Mouse (Mus musculus): ENCODE data around the gene Lrrc14b.

Lrrc14b gene

DNA sequence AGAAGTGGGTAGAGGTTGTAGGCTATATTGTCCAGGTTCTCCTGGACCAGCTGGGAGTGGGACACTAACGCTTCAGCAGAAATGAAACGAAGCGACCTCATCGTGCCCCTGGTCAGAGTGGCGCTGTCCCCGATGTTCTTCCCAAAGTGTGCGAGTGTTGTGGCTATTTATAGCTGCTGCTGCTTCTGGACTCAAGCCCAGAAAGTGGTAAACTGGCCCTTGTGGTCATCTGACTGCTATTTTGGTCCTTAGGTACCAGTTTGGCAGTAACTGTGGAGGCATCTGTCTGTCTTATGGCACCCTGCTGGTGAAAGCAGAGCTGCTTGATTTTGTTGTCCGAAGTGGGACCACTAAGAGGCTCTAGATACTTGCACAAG, at the start of gene Lrrc14b:
Gene Lrrc14b, minus strand, starts transcription at position 147 of the 377 bp plus-strand sequence.
- no peak for DNase-seq

DNA sequence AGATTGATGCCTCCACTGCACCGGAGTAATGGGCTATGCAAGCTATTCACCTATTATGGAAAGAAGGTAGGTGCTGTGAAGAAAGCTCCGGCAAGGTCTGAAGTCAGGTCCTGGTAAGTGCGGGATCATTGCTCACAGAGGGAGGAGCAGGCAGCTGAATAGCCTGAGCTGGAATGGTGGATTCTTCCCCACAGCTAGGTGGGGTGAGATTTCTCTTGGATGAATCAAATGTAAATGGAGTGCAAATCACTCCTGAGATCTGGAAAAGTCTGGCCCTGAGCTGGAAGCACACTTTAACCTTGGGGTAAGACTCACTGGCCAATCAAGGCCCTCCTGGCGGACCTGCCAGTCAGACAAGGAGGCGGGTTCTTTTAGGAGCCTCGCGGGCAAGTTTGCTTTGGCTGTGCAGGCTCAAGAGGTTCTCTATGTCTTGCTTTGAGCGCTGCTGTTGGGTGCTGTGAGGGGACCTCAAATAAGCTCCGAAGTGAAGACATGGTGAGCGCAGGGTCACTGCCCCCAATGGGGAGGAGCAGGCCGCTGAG, 35.6 kb upstream of the Lrrc14b start, which contains the start of gene Ftl1-ps1:
Gene Ftl1-ps1, plus strand, starts transcription at position 397 of the 542 bp plus-strand sequence.
- no peak for DNase-seq

DNA sequence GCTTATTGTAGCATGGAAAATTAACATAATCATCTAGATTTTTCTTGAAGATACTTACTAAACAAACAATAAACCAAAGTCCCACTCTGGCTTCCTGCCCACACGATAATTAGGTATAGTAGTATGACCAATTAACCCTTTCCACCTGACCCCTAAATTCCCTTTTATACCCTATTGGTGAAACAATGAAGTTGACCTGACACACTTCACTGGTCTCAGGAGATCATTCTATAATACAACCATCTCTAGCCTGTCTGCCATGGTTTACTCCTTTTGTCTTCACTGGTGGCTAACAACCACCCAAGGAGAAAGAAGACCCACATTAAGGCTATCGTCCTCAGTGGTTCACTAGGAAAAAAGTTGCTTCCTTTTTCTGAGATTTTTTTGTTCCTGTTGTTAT, 27.4 kb upstream of the Lrrc14b start:
- no peak for DNase-seq

DNA sequence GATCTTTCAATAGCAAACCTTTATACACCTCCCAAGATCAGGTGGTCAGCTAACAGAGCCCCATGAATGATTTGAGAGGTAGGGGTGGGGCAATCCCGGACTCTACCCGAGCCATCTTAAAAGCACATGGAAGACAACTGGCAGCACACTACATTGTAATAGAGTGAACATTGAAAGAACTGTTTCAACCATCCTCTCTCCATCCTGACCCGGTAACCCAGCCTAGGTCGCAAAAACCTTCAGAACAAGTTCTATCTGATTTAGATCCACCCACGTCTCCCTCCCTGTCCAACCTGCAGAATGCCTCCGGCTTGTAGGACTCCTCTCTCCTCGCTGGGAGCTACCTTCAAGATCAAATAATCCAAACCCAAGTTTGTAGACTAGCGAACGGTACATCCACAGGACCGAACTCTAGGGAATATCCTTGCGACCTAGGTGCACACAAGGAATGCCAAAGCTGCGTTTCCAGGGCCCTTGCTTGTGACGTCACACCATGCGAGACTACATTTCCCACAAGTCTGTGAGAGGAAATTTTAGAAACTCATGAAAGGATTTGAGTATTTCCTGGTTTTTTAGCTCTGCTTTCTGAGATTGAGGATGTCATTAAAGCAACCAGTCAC, 26.7 kb upstream of the Lrrc14b start, which contains the start of gene Zfp72:
Gene Zfp72, minus strand, starts transcription at position 466 of the 620 bp plus-strand sequence.
- peak; percentile 72 for DNase-seq

DNA sequence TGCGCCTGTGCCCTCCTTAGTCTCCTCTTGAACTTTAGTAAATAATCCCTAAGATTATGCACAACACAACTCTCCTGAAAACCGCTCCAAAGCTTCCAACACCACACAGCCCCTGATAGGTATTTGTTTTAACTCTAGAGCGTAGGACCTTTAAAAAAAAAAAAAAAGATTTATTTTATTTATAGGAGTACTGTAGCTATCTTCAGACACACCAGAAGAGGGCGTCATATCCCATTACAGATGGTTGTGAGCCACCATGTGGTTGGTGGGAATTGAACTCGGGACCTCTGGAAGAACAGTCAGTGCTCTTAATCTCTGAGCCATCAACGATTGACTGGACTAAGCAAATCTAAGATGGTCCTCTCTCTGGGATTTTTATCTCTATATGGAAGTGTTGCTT, 25.9 kb upstream of the Lrrc14b start:
- no peak for DNase-seq

DNA sequence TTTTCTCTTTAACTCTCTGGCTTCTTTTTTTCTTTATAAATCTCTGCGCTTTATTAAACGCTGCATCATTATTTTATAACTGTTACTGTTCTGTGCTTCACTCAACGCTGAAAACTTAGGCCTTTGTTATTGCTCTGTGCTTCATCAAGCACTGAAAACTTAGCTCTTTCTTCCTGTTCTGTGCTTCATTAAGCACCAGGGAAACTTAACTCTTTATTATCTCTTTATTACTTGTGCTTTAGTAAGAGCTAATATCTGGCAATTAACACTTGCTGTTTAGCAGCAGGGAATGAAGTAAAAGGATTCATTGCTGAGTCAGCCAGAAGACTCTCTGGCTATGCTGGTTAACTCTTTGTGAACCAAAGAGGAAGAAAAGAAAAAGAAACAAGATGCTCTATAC, 18.5 kb upstream of the Lrrc14b start:
- DNase-seq: no peak

DNA sequence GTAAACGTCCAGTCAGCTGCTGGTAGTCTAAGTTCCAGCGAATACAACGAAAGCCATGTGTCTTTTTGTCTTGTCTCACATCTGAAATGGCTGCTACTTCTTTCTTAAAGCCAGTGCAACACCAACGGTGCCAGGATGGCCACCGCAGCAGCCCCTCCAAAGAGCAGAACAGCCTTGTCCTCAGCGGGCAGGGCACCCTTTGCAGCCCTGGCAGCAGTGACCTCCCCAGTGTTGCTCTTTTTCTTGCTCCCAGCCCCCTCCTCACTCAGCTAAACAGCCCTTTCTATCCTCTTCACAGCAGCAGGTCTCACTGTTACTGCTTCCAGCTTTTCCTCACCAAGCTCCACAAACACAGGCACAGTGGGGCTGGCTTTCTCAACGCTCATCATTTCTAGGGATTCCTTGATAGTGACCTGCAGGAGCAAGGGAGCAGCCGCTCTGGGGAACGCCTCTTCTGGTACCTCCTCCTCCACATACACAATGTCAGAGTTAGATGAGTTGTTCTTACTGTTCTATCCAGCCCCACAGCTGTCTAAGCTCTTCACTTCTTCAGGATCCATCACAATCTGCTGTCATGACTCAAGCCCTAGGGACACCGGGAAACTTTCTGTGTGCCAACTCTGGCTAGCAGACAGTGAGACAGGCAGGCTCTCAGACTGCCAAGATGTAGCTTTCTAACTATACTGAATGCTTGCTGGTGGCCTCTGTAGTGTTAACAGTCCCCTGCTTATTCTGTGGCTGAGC, 17.9 kb upstream of the Lrrc14b start:
- no peak for DNase-seq

DNA sequence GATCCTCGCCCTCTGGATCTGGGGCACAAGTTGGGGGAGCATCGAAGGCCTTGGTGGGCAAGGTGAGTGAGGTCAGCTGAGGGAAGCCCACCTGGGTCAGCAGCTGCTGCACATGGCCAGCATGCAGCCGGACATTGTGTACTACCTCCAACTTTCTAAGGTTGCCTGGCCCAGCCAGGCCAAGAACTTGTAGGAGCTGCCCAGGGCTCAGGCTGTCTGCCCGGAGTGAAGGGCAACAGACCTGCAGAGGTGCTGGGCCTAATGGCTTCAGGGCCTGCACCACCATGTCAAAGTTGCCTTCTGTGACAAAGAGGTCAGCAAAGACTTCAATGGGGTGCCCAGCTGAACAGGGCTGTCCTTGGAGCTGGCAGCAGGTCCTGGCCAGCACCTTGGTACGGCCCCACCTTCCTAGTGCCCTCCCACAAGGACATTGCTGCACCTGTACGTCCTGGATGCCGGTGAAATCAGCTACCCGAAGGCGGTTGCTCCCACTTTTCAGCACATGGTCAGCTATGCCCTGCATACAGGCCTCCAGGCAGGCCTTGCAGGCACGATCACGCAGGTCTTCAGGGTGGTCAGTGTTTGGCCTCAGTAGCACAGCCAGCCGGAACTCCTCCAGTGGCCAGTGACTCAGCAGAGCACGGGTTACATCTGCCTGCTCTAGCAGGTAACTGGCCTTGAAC, 488 bp downstream of the Lrrc14b start:
- no peak for DNase-seq

DNA sequence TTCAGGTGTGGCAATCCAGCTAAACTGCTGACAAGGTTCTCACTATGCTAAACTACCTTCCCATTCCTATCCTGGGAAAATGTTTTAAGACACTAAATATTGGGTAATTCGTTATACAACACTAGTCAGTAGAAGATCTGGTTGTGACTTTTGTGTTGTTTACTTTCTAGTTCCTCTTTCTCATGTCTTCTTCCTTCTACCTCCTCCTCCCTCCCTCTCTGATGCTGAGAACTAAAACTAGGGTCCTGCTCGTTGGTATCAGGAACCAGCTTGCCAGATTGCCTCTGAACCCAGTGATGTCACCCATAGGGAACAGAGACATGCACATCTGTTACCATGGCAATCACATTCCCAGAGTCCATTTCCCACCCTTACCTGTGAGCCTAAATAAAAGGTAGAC, 1.6 kb downstream of the Lrrc14b start:
- DNase-seq: no peak

DNA sequence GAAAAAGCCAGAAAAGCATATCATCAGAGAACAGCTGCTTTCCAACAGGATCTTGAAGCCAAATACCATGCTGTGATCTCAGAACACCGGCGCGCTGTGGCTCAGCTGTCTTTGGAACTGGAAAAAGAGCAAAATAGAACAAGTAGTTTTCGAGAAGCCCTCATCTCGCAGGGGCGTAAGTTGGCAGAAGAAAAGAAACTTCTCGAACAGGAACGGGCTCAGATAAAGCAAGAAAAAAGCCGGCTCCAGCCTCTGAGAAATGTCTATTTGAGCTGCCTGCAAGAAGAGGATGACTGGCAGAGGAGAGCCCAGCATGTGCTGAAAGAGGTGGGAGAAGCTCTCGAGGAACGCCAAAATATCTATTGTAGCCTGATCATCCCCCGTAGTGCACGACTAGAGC, 7.3 kb downstream of the Lrrc14b start:
- no peak for DNase-seq

DNA sequence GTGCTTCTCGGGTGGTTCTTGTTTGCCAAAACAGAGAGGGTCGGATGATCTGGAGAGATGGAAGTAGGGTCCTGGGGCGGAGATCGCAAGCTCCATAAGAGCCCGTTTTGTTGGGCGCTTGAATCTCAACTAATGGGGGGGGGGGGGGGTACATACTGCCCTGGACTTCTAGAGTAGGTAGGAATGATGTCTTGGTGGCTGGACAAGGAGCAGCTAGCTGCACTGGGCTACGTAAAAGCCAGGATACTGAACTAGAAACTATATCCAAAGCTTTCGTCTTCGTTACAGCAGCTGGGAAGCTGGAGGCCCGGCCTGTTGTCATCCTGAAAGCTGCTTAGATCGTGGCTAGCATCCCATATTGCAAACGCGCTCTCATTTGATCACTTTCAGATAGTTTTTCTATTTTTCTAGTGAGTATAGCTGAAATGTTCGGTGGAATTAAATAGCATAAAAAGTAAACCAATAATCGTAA, 13.3 kb downstream of the Lrrc14b start:
- DNase-seq: peak; percentile 41

DNA sequence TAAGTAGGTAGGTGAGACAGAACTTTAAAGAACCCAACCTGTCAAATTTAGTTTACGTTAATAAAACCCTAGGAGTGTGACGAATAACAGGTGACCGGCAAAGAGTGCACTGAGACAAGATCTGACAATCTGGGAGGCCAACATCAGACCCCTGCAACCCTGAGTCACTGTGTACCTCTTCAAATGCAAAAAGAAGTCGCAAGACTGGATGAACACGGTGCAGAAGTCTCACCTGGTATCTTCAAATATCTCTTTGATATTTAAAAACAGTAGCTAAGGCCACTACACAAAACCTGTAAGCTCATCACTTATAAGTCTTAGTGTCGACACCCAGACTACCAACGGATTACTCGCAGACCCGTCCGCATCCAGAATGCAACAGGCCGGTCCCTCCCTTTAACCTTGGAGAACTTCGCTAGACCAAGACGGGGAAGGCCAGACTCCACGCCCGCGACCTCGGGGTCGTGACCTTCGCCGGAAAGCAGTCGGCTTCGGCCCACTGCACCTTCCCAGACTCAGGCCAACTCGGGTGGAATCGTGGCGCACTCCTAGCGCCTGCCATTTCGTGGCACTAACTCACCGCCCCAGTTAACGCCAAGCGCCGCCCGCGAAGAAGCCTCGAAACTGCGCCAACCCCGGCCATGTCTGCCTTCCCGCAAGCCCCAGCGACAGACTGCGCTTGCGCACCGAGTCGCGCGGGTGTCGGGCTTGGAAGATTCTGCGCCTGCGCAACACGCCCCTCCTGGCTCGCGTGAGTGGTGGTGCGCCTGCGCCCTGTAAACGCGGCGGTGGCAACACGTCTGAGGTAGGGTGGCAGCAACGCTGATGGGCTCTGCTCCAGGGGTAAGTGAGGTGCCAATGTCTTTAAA, 14.0 kb downstream of the Lrrc14b start, which contains the start of the genes Sdha and Ccdc127:
Gene Sdha, minus strand, starts transcription at position 715 of the 869 bp plus-strand sequence.
Gene Ccdc127, plus strand, starts transcription at position 744 of the 869 bp plus-strand sequence.
- peak; percentile 98 for DNase-seq

DNA sequence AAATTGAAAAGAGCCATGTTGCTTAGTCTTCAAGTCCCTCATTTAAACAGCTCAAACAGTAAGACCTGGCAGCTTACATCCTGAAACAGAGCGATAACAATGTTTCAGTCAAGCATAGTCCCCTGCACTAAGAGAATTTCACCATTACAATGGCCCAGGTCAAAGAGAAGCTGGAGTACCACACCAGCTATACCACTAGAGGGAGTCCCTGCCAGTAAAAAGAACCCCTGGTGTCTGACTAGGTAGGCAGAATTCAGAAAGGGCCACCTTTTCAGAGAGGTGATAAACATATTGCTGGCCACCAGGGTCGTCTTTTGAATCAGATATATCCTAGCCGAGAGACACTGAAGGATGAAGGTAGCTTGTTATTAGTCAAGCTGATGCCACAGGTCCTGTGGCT, 22.8 kb downstream of the Lrrc14b start:
- peak; percentile 64 for DNase-seq

DNA sequence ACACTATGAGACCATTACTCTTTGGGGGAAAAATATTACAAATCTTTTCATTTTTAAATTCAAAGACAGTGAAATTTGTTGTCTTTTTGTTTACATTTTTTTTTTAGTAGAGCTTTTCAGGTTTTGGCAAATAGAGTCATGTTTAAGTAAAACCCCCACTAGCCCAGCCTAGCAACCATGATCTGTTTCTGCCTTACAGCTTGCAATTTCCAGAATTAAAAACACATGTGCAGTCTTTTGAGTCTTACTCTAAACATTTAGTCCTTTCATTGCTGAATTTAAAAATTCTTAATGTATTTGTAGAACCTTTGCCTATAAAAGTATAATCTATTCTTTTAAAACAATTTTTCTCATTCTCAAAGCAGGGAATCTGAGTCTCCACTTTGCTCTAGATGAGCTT, 34.5 kb downstream of the Lrrc14b start:
- DNase-seq: no peak

DNA sequence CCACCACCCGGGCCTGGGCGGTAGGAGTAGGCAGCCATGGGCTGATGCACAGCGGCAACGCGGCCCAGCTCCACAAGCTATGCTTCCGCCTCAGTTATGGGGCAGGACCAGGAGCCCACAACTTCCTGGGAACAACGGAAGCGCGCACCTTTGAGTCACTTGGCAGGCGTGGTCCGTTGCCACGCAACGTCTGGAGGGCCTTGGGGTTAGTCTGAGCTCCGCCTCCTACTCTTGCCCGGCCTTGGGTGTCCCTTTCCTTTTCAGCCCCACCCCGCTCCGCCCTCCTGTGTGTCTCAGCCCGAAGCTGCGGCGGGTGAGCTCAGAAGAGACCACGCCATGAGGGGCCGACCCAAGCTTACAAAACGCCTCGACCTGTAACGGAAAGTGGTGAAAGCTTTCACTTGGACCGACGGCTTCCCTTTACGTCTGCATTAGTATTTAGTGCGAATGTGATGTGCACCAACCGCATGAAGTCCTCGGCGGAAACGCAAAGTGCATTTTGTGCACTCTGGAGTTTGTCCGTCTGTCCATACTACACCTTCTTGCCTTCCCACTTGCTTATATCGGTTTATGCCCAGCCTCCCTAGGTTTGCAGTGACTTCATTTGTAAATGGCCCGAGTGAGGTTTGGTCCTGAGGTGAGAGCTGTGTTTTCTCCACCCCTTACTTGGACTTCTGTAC, 46.5 kb downstream of the Lrrc14b start, which contains the start of gene Pdcd6:
Gene Pdcd6, minus strand, starts transcription at position 411 of the 680 bp plus-strand sequence.
- DNase-seq: peak; percentile 88

DNA sequence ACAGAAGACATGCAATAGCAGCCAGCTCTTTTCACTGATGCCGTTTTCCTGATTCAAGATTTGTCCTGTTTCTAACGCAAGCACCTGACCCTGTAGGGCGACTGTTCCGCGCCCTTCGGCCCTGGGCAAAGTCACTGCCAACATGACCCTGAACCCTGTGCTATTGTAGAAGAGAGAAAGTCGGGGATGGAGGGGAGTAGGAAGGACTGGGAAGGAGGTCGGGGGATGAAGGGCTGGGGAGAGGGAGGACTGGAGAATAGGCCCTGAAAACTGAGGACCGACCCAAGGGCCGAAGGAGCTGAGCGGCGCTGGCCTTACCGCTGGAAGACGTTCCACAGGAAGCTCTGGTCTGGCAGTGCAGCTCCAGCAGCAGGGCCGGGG, 47.0 kb downstream of the Lrrc14b start:
- DNase-seq: no peak

DNA sequence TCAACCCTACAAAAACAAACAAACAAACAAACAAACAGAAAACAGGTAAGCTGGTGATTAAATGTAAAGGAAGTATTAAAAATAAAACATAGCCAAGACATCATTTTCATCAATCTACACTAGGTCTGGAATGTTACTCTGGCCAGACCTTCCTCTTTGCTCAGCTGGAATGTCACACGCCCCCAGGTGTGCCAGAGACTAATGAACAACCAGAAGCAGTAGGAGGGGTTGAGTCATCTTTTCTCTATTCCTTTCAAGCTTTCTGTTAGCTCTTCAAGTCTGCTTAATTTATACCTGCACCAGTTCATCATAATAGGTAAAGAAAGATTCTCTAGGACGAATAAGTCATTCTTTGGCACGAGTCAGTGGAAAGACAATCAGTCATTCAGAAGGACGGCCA, 47.4 kb downstream of the Lrrc14b start:
- DNase-seq: no peak

DNA sequence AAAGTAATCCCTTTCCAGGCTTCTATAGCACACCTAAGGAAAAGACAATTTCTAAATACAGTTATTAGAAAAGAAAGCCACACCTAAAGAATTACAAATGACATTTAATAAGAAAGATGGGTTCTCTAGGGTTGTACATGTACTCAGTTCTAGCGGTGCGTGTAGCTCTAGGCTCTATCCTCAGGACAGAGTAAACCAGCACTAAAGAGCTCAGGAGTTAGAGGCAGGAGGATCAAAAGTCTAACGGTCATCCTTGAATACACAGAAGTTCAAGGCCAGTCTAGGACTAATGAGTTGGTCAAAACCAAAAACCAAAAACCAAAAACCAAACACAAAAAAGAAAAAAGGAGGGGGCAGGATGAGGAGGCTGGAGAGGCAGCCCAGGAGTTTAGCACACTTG, 49.2 kb downstream of the Lrrc14b start:
- DNase-seq: no peak

Measured in thymus, postnatal 4 days (tissue).